Mouse (Mus musculus): ENCODE measurements at regions not wholly inside any gene's neighbourhood (a gene's known extent, or its start where the extent isn't known, plus 50 kb on each side); places are given as distances from the start of the nearest gene placed in this dataset.

DNA sequence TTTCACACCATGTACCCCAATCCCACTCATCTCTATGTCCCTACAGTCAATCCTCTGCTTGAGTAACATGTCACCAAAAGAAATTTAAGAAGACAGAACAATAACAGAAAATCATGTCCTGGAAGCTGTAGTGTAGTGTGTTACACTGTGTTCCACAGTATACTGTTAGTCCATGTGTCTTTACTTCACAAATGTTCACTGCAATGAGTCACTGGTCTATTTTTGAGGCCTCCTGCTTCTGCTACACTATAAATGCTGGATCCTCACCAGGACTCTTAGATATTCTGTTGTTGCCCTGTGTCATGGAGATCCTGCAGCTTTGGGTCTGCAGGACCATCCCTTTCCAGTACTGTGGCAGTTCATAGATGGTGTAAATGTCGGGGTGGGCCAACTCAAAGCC is 514.5 kb upstream of the 1700008P02Rik start:
- WGBS: 68% methylated on average over 1 of the region's 1 CpGs
- DNase-seq (ENCODE audit: low spot score) (no peak), ATAC-seq (no peak)
- Histone ChIP-seq H3K9me3 (replicated peaks; ENCODE audit: control insufficient read depth, low read length) (no peaks in the 10 kb centered on the region), H3K27ac (ENCODE audit: low read depth, low read length) (no peak overlapping the region), H3K4me3 (ENCODE audit: low read depth, low read length) (no peak overlapping the region), H3K9ac (ENCODE audit: low read length) (no peak overlapping the region), H3K27me3 (replicated peaks; ENCODE audit: control insufficient read depth, insufficient read depth, low read length) (no peaks in the 10 kb centered on the region), H3K4me2 (ENCODE audit: low read length) (no peak overlapping the region), H3K4me1 (ENCODE audit: control insufficient read depth, insufficient read depth, low read length) (no peaks in the 10 kb centered on the region), H3K36me3 (ENCODE audit: control insufficient read depth, insufficient read depth, low read length) (no peaks in the 10 kb centered on the region)
